Mouse (Mus musculus) heart, adult 2 months (tissue): ENCODE data around the gene Ehd4.

ENCODE experiments used
- CTCF ChIP-seq: fragments of 200-600 bp; IDR thresholded peaks from 2 replicates; pipeline ENCODE4 v1.8.1; 2022; ENCODE audit warnings: antibody characterized with exemption, mild to moderate bottlenecking, moderate library complexity
- POLR2A ChIP-seq: fragments of 200-500 bp; IDR thresholded peaks from 2 replicates; pipeline ENCODE4 v1.6.1; 2011; ENCODE audit warnings: mild to moderate bottlenecking, low read depth, low read length, control low read depth; ENCODE audit not compliant: insufficient read depth

- TF ChIP-seq CTCF (no peak), POLR2A (no peak)
These were observed 48.5 kb downstream of the Ehd4 start for GRCm38 (mm10) chr2:120105861-120106260.
